Mouse (Mus musculus): ENCODE results near the gene Gtf2a1. TPM values are rescaled to one million over a fixed set of nuclear protein-coding genes. Genes with fewer than 3 reads are reported as not detected.
"Not testable (repeated sequence)": the region's sequence is repeated elsewhere in the genome, so short reads cannot be mapped to it uniquely, and the experiment has no call there.

Gene Gtf2a1
- polyA plus RNA-seq, 1 experiment from 2014 or later = 62.8 TPM

DNA sequence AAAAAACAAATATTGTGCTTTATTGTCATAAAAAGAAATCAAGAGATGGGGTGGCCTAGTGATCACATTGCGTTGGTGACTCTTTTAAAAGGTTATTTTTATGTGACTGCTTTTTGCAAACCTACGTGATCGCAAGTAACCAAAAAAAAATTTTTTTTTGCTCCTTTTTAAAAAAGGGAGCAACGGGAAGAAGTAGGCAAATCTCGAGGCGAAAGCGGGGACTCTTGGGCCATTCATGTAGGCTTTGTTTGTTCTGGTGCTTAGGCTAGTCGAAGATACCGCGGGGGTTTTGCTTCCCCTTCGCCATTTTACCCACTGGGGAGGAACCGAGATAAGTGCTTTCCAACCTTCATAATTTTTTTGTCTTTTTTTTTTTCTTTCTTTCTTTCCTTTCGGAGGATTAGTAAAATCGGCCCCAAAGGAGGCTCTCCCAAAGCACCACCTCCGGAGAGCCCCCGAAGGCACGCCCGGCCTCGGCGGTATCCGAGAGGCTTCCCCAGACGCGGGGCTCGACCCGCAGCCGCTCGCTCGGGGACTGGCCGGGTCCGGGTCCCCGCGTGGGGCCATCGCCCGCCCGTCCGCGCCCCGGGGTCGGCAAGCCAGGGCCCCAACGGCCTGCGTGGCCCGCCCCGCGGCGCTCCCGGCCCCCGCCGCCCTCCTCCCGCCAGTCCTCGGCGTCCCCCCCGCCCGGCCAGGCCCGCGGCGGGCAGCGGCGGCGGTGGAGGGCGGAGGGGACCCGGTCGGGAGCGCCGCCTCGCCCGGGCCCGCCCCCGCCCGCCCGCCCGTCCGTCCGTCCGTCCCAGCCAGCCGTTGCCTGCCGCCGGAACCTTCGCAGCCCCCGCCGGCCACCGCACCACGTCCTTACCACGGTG is 1.4 kb downstream of the Gtf2a1 start:
- peak; percentile 51 for DNase-seq (ENCODE audit: low spot score)
- peak overlapping the region; percentile 100 for H3K27ac ChIP-seq
- no peaks in the 10 kb centered on the region for H3K9me3 ChIP-seq
- H3K36me3 ChIP-seq = peaks cover 27% of the 10 kb centered on the region
- H3K4me1 ChIP-seq (replicated peaks) = peaks cover 19% of the 10 kb centered on the region
- under 1% methylated on average over 71 of the region's 83 CpGs for WGBS
- no peaks in the 10 kb centered on the region for H3K27me3 ChIP-seq (ENCODE audit: insufficient read depth, poor library complexity, severe bottlenecking)
- H3K4me3 ChIP-seq = peak overlapping the region; percentile 89

DNA sequence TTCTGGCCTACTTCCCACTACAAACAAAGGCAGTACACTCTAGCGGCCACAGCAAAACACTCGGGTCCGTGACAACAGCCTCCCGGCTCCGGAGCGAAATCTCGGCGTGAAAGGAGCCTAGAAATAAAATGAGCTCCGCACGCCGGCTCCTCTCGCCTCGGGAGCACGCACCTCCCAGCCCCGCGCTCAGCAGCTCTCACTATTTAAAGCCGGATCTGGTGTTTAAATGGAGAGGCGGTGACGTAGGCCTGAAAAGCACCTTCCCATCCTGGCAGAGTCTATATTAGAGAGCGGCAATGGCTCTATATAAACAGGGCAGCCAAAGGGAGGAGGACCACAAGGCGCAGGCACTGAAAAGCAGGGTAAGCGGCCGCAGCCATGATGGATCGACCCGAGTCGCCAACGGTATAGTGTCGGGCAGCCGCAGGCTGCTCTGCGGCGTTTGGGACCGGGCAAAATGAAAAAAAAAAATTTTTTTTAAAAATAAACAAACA is 2.1 kb downstream of the Gtf2a1 start:
- Histone ChIP-seq H3K27ac (peak overlapping the region; percentile 100), H3K27me3 (ENCODE audit: insufficient read depth, poor library complexity, severe bottlenecking) (no peaks in the 10 kb centered on the region), H3K9me3 (no peaks in the 10 kb centered on the region), H3K36me3 (peaks cover 34% of the 10 kb centered on the region), H3K4me1 (replicated peaks) (peaks cover 19% of the 10 kb centered on the region), H3K4me3 (peak overlapping the region; percentile 89)
- under 1% methylated on average over 32 of the region's 32 CpGs for WGBS
- DNase-seq (ENCODE audit: low spot score) = peak; percentile 92

DNA sequence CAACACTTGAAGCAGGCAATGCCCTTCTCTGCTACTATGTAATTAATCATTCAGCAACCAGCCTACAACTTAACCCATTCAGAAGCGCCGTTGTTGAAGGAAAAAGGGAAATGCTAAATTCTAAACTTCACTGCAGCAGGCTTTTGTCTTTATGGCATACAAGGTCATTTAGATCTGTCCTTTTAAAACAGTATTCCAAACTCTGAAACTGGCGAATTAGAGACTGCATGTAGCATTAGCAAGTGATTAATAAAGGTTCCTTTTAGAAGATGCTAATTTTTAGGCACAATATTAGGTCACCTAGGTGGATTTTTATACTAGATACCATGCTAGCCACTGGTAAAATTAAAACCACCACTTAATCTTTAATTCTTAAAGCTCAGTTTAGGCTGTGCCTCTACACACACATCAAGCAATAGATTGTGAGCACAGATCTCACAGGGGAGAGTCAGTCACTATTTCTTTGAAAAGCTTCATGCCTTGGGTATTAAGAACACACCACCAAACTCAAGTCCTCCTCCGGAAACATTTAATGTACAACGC is 2.7 kb downstream of the Gtf2a1 start:
- Histone ChIP-seq H3K9me3 (no peaks in the 10 kb centered on the region), H3K4me1 (replicated peaks) (peaks cover 19% of the 10 kb centered on the region), H3K27me3 (ENCODE audit: insufficient read depth, poor library complexity, severe bottlenecking) (no peaks in the 10 kb centered on the region), H3K4me3 (peak overlapping the region; percentile 89), H3K36me3 (peaks cover 40% of the 10 kb centered on the region), H3K27ac (peak overlapping the region; percentile 100)
- DNase-seq (ENCODE audit: low spot score) = no peak
- WGBS = 22% methylated on average over 5 of the region's 5 CpGs

DNA sequence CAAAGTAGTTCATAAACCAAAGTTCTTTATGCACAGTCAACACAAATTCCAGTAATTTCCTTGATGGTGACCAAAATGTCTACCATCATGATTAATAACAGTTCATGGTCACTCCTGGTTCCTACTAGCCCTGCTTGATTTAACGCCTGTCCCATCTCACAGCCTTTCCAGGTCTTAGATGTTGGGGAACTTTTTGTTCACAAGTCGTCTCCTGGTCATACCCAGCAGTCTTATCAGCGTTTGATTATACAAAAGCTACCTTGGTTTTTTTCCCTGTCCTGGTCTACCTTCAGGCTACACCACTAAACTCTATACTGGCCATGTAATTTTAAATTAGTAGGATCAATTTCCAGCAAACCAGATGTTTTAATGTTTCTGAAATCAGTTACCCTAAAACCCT is 3.2 kb downstream of the Gtf2a1 start:
- H3K4me3 ChIP-seq = peak overlapping the region; percentile 89
- H3K36me3 ChIP-seq = peaks cover 45% of the 10 kb centered on the region
- H3K27ac ChIP-seq = peak overlapping the region; percentile 100; the same call in 1 of the 2 replicates
- DNase-seq (ENCODE audit: low spot score) = no peak
- H3K27me3 ChIP-seq (ENCODE audit: insufficient read depth, poor library complexity, severe bottlenecking) = no peaks in the 10 kb centered on the region
- no peaks in the 10 kb centered on the region for H3K9me3 ChIP-seq
- peaks cover 19% of the 10 kb centered on the region for H3K4me1 ChIP-seq (replicated peaks)
- 61% methylated on average over 3 of the region's 3 CpGs for WGBS

- not testable (repeated sequence) for H3K27me3 ChIP-seq (ENCODE audit: insufficient read depth, poor library complexity, severe bottlenecking); H3K27ac ChIP-seq; DNase-seq (ENCODE audit: low spot score); H3K9me3 ChIP-seq; H3K4me3 ChIP-seq
- Histone ChIP-seq H3K36me3 (peaks cover 58% of the 10 kb centered on the region), H3K4me1 (replicated peaks) (peaks cover 15% of the 10 kb centered on the region)
- 91% methylated on average over 4 of the region's 4 CpGs for WGBS
These were observed 4.5 kb downstream of the Gtf2a1 start for GRCm38 (mm10) chr12:91585815-91586214.

DNA sequence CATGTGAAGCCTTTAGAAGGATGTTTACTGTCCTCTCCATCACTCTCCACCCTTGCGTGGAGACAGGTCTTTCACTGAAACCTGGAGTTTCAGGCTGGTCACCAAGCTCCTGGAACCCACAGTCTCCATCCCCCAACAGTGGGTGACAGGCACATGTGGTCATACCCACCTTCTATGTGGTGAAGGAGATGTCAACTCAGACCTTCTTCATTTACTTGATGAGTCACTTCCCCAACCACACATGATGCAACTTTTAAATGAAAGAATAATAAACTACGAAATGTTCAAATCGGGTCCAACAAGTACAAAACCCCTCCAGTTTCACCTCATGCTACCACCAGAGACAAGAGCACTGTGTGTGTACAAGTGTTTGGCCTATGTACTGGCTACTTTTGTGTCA is 5.1 kb downstream of the Gtf2a1 start:
- WGBS = 90% methylated on average over 3 of the region's 3 CpGs
- no peak for DNase-seq (ENCODE audit: low spot score)
- Histone ChIP-seq H3K36me3 (peaks cover 64% of the 10 kb centered on the region), H3K27ac (no peak overlapping the region), H3K9me3 (no peaks in the 10 kb centered on the region), H3K4me3 (no peak overlapping the region), H3K4me1 (replicated peaks) (peaks cover 13% of the 10 kb centered on the region), H3K27me3 (ENCODE audit: insufficient read depth, poor library complexity, severe bottlenecking) (no peaks in the 10 kb centered on the region)

DNA sequence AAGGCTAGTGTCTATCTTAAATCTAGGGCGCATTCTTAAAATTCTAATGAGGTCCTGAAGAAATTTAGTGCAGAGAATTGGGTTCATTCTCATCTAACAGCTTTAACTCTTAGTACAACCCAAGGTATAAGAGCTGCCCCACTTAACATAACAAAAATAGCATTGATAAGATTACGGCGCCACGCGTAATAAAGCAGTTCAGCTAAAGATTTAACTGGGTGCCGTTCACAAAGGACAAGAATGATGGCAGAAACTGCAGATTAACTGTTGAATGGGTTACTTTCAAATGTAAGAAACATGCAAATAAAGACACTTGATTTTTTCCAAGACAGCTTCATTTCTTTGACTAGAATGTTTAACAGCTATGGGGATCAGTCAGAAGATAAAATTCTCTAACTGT is 6.9 kb downstream of the Gtf2a1 start:
- Histone ChIP-seq H3K4me3 (no peak overlapping the region), H3K27me3 (ENCODE audit: insufficient read depth, poor library complexity, severe bottlenecking) (no peaks in the 10 kb centered on the region), H3K36me3 (peaks cover 80% of the 10 kb centered on the region), H3K4me1 (replicated peaks) (peaks cover 13% of the 10 kb centered on the region), H3K27ac (no peak overlapping the region), H3K9me3 (no peaks in the 10 kb centered on the region)
- DNase-seq (ENCODE audit: low spot score) = no peak
- 85% methylated on average over 6 of the region's 6 CpGs for WGBS

GRCm38 (mm10) chr12:91582362-91583002 is 7.8 kb downstream of the Gtf2a1 start:
- Histone ChIP-seq H3K27me3 (ENCODE audit: insufficient read depth, poor library complexity, severe bottlenecking) (no peaks in the 10 kb centered on the region), H3K4me3 (no peak overlapping the region), H3K27ac (no peak overlapping the region), H3K36me3 (peaks cover 89% of the 10 kb centered on the region), H3K4me1 (replicated peaks) (peaks cover 11% of the 10 kb centered on the region), H3K9me3 (no peaks in the 10 kb centered on the region)
- DNase-seq (ENCODE audit: low spot score) = no peak
- 78% methylated on average over 6 of the region's 6 CpGs for WGBS

DNA sequence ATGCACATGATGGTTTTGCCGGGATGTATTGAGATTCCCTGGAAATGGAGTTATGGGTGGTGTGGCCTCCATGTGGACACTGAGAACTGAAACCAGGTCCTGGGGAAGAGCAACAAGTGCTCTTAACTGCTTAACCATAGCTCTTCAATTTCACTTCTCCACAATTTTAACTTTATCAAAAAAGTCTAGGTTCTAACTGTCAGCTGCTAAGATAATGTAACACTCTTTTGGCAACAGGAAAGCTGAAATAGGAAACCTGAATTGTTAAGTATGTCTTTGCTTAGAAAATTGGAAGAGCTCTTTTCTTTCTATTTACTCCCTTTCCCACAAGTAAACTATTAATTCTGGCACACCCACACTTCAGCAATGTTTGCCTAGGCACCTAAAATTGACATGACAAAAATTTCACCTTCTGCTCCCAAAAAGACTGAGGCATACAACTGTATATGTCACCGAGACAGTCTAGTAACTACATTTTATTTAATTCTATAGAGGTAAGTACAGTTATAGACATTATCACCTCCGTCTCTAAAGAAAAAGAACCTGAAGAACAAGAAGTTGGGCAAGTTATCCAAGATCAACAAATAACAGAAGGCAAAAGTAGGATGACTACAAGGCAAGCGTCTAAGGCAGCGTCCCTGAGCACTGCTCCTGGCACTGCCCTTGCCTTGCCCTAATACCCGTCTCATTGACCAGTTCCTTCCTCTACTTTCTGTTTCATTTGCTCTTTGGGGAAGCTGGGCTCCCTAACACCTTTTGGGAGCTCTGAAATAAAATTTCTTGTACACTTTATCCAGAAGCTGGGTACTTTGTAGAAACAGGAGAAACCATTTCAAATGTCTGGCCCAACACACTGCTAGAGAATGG is 8.8 kb downstream of the Gtf2a1 start:
- H3K9me3 ChIP-seq = no peaks in the 10 kb centered on the region
- no peak overlapping the region for H3K4me3 ChIP-seq
- WGBS = 93% methylated on average over 6 of the region's 6 CpGs
- no peak for DNase-seq (ENCODE audit: low spot score)
- no peak overlapping the region for H3K27ac ChIP-seq
- no peaks in the 10 kb centered on the region for H3K27me3 ChIP-seq (ENCODE audit: insufficient read depth, poor library complexity, severe bottlenecking)
- H3K4me1 ChIP-seq (replicated peaks) = peaks cover 2% of the 10 kb centered on the region
- H3K36me3 ChIP-seq = peaks cover 98% of the 10 kb centered on the region

DNA sequence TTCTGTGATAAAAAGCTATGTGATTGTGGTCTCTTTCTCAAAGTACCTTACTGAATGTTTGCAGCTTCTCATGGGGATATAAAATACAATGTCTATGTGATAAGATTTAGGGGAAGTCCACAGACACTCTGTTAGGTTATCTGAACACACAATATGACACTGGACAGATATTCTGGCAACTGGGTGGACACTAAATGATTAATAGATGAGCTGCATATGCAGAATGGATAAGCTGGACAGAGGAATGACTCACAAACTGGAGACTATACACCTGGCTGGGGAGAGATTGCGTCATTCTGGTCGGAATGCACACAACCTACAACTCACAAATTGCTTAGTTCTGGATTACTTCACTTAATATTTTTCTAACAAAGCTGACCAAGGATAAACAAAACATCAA is 10.6 kb downstream of the Gtf2a1 start:
- no peaks in the 10 kb centered on the region for H3K9me3 ChIP-seq
- H3K27ac ChIP-seq = no peak overlapping the region
- no peak overlapping the region for H3K4me3 ChIP-seq
- 94% methylated on average over 2 of the region's 2 CpGs for WGBS
- no peaks in the 10 kb centered on the region; the same call in 1 of the 2 replicates for H3K4me1 ChIP-seq (replicated peaks)
- DNase-seq (ENCODE audit: low spot score) = no peak
- H3K27me3 ChIP-seq (ENCODE audit: insufficient read depth, poor library complexity, severe bottlenecking) = no peaks in the 10 kb centered on the region
- peaks cover 98% of the 10 kb centered on the region for H3K36me3 ChIP-seq

GRCm38 (mm10) chr12:91571708-91572107 is 18.6 kb downstream of the Gtf2a1 start:
- no peak overlapping the region for H3K27ac ChIP-seq
- peaks cover 100% of the 10 kb centered on the region for H3K36me3 ChIP-seq
- no peak overlapping the region for H3K4me3 ChIP-seq
- H3K9me3 ChIP-seq = no peaks in the 10 kb centered on the region
- DNase-seq (ENCODE audit: low spot score) = no peak
- no peaks in the 10 kb centered on the region for H3K27me3 ChIP-seq (ENCODE audit: insufficient read depth, poor library complexity, severe bottlenecking)
- 97% methylated on average over 2 of the region's 2 CpGs for WGBS
- H3K4me1 ChIP-seq (replicated peaks) = no peaks in the 10 kb centered on the region

GRCm38 (mm10) chr12:91569255-91569654 is 21.0 kb downstream of the Gtf2a1 start:
- Histone ChIP-seq H3K4me3 (no peak overlapping the region), H3K36me3 (peaks cover 100% of the 10 kb centered on the region), H3K27ac (no peak overlapping the region), H3K4me1 (replicated peaks) (no peaks in the 10 kb centered on the region), H3K9me3 (no peaks in the 10 kb centered on the region), H3K27me3 (ENCODE audit: insufficient read depth, poor library complexity, severe bottlenecking) (no peaks in the 10 kb centered on the region)
- WGBS = 92% methylated on average over 3 of the region's 3 CpGs
- DNase-seq (ENCODE audit: low spot score) = no peak
